Mouse (Mus musculus) liver, embryonic 14.5 days (tissue): ENCODE measurements around the gene Zbtb8a.

Source experiments
- CTCF ChIP-seq: IDR thresholded peaks from 2 replicates; pipeline ENCODE4 v1.5.1; 2016; ENCODE audit warnings: antibody characterized with exemption, low read depth, control low read depth
- EP300 ChIP-seq: IDR thresholded peaks from 2 replicates; pipeline ENCODE4 v1.6.1; 2016; ENCODE audit warnings: antibody characterized with exemption, low read depth

DNA sequence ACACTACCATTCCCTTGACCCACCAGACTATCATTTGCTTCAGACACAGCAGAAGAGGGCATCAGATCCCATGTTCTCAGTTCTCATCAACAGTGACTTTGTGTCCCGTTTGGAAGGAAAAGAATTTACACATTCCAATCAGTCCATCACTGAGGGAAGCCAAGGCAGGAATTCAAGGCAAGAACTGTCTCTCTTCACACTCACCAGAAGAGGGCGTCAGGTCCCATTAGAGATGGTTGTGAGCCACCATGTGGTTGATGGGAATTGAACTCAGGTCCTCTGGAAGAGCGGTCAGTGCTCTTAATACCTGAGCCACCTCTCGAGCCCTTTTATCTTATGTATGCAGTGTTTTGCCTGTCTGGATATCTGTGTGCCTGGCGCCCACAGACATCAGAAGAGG is 40.4 kb upstream of the Zbtb8a start:
- peak; percentile 41 for TF ChIP-seq CTCF
- TF ChIP-seq EP300 = no peak
